18 mouse cellular contexts compared by ENCODE assay signal in genomic region chr5:40394798-40395197, GRCm38 (mm10).
"Had no signal": no experiment of that assay in that cellular context is flagged by ENCODE, and none has a peak within 500 bp of the region (broad histone marks: within the 10 kb centered on the region; RNA-seq: fewer than 3 reads in every experiment).

No protein-coding gene starts in this region.

- H3K9ac ChIP-seq: lung, embryonic 14.5 days; midbrain, embryonic 12.5 days; neural tube, embryonic 13.5 days; neural tube, embryonic 15.5 days had no signal

- H3K36me3 ChIP-seq: midbrain, embryonic 10.5 days; midbrain, embryonic 12.5 days; neural tube, embryonic 13.5 days; neural tube, embryonic 15.5 days had no signal

- H3K27ac ChIP-seq: midbrain, embryonic 10.5 days; midbrain, embryonic 12.5 days; neural tube, embryonic 13.5 days; neural tube, embryonic 15.5 days had no signal

- H3K4me1 ChIP-seq: midbrain, embryonic 10.5 days; midbrain, embryonic 12.5 days; neural tube, embryonic 13.5 days; neural tube, embryonic 15.5 days had no signal

- H3K4me3 ChIP-seq: midbrain, embryonic 10.5 days; midbrain, embryonic 12.5 days; myocyte; neural tube, embryonic 13.5 days; neural tube, embryonic 15.5 days had no signal

- DNase-seq: lung, adult 18-20 months; lung, embryonic 14.5 days; lung, postnatal 10 days; lung, postnatal 4 days; midbrain, embryonic 14.5 days; retina, postnatal 1 day; right cerebral cortex, postnatal 25 days; right cerebral cortex, postnatal 4 days; spleen, adult 18-20 months; thymus, adult 2 months; thymus, postnatal 25 days; thymus, postnatal 4 days had no signal

- H3K4me2 ChIP-seq: lung, embryonic 14.5 days; midbrain, embryonic 12.5 days; neural tube, embryonic 13.5 days; neural tube, embryonic 15.5 days had no signal

- ATAC-seq: midbrain, embryonic 16.5 days had no signal

- H3K27me3 ChIP-seq: midbrain, embryonic 12.5 days; neural tube, embryonic 13.5 days; neural tube, embryonic 15.5 days had no signal

- H3K9me3 ChIP-seq: midbrain, embryonic 10.5 days; midbrain, embryonic 12.5 days; neural tube, embryonic 13.5 days; neural tube, embryonic 15.5 days had no signal
